Comparison of ENCODE assay signal across 31 mouse cellular contexts in the genomic region with DNA sequence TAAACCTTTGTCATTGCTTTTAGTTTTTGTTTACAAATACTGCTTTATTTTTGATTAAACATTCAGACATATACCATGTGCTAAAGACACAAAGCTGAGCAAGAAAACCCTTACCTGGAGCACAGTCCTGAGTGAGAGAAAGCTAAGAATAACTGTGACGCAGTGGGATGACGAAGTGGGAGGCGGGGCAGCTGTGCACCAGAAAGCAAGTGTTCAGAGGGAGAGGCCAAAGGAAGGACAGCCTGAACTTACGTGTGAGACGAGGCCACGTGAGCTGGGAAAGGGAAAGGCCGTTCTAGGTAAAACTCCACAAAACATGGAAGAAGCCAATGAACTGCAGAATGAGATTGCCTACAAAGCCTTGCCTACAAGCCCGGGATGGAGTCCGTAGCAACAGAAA. TPM values are rescaled to one million over a fixed set of nuclear protein-coding genes. Genes with fewer than 3 reads are reported as not detected.
DNase-seq lines count a peak whose midpoint lies in the region; ATAC-seq lines count a peak whose summit lies in the region.
"Had no signal": no experiment of that assay in that cellular context is flagged by ENCODE, and none has a peak within 500 bp of the region (broad histone marks: within the 10 kb centered on the region; RNA-seq: fewer than 3 reads in every experiment).

No protein-coding gene starts in this region.

- H3K36me3 ChIP-seq in midbrain, embryonic 11.5 days (ENCODE audit: control insufficient read depth, insufficient read depth, low read length), result peaks cover 2% of the 10 kb centered on the region; the same call in 1 of the 2 replicates
- peaks cover 20% of the 10 kb centered on the region for H3K36me3 ChIP-seq in midbrain, embryonic 16.5 days (ENCODE audit: control insufficient read depth, insufficient read depth, low read length)
- peaks cover 15% of the 10 kb centered on the region for H3K36me3 ChIP-seq in liver, embryonic 15.5 days (replicated peaks)
- H3K36me3 ChIP-seq in forebrain, embryonic 12.5 days (replicated peaks), result peaks cover 32% of the 10 kb centered on the region

- no peak overlapping the region for H3K27ac ChIP-seq in midbrain, embryonic 11.5 days (ENCODE audit: low read depth, low read length)
- H3K27ac ChIP-seq in midbrain, embryonic 16.5 days (ENCODE audit: low read length), result no peak overlapping the region
- H3K27ac ChIP-seq in liver, embryonic 15.5 days (replicated peaks), result peak overlapping the region; percentile 72; the same call in 1 of the 2 replicates
- H3K27ac ChIP-seq in forebrain, embryonic 12.5 days, result no peak overlapping the region
- H3K27ac ChIP-seq: embryonic facial prominence, embryonic 13.5 days; forebrain, embryonic 10.5 days; hindbrain, embryonic 14.5 days; macrophage; neural tube, embryonic 12.5 days had no signal

- no peaks in the 10 kb centered on the region for H3K27me3 ChIP-seq in midbrain, embryonic 11.5 days (ENCODE audit: control insufficient read depth, insufficient read depth, low read length)
- H3K27me3 ChIP-seq in midbrain, embryonic 16.5 days (ENCODE audit: control insufficient read depth, insufficient read depth, low read depth, low read length), result no peaks in the 10 kb centered on the region
- H3K27me3 ChIP-seq in liver, embryonic 15.5 days, result no peaks in the 10 kb centered on the region
- H3K27me3 ChIP-seq in forebrain, embryonic 12.5 days, result no peaks in the 10 kb centered on the region
- H3K27me3 ChIP-seq: embryonic facial prominence, embryonic 13.5 days; heart, embryonic 12.5 days; neural tube, embryonic 12.5 days; Patski had no signal

- no peak for DNase-seq in frontal cortex, postnatal 25 days (ENCODE audit: low spot score in 2 of 2)
- peak; percentile 72 for DNase-seq in midbrain, embryonic 11.5 days (ENCODE audit: low spot score, missing footprints)
- DNase-seq in thymus, postnatal 0 days (ENCODE audit: low spot score), result no peak
- DNase-seq in left cerebral cortex, postnatal 36 days (ENCODE audit: low spot score in 2 of 2), result no peak
- DNase-seq: adrenal gland, postnatal 25 days; cerebellum, adult 11-12 months; cerebellum, adult 9-11 months; forebrain, postnatal 0 days; gastrocnemius, postnatal 25 days; heart, adult 18-20 months; heart, postnatal 10 days; kidney, adult 9 months; kidney, postnatal 10 days; left cerebral cortex, postnatal 4 days; lung, adult 2 months; lung, postnatal 10 days; midbrain, embryonic 14.5 days; thymus, adult 18-20 months; thymus, postnatal 36 days had no signal

- H3K9me3 ChIP-seq in midbrain, embryonic 11.5 days (ENCODE audit: control insufficient read depth, low read length), result no peaks in the 10 kb centered on the region
- H3K9me3 ChIP-seq in midbrain, embryonic 16.5 days (replicated peaks; ENCODE audit: control insufficient read depth, low read length, poor library complexity, severe bottlenecking), result no peaks in the 10 kb centered on the region
- no peaks in the 10 kb centered on the region for H3K9me3 ChIP-seq in liver, embryonic 15.5 days (replicated peaks)
- H3K9me3 ChIP-seq in forebrain, embryonic 12.5 days, result no peaks in the 10 kb centered on the region
- H3K9me3 ChIP-seq: embryonic facial prominence, embryonic 13.5 days; forebrain, embryonic 10.5 days; heart, embryonic 12.5 days; neural tube, embryonic 12.5 days had no signal

- H3K9ac ChIP-seq in midbrain, embryonic 11.5 days (ENCODE audit: low read length), result no peak overlapping the region
- H3K9ac ChIP-seq in midbrain, embryonic 16.5 days (ENCODE audit: low read depth, low read length), result no peak overlapping the region
- H3K9ac ChIP-seq in liver, embryonic 15.5 days, result no peak overlapping the region
- H3K9ac ChIP-seq in forebrain, embryonic 12.5 days, result no peak overlapping the region
- H3K9ac ChIP-seq: embryonic facial prominence, embryonic 13.5 days; forebrain, postnatal 0 days; heart, embryonic 12.5 days; hindbrain, embryonic 14.5 days; neural tube, embryonic 12.5 days had no signal

- no peak overlapping the region for H3K4me3 ChIP-seq in midbrain, embryonic 11.5 days (ENCODE audit: low read depth, low read length)
- no peak overlapping the region for H3K4me3 ChIP-seq in midbrain, embryonic 16.5 days (ENCODE audit: low read depth, low read length)
- no peak overlapping the region for H3K4me3 ChIP-seq in liver, embryonic 15.5 days (replicated peaks)
- H3K4me3 ChIP-seq in forebrain, embryonic 12.5 days (replicated peaks), result no peak overlapping the region
- H3K4me3 ChIP-seq: embryonic facial prominence, embryonic 13.5 days; forebrain, embryonic 10.5 days; heart, embryonic 12.5 days; neural tube, embryonic 12.5 days had no signal

- no peaks in the 10 kb centered on the region for H3K4me1 ChIP-seq in midbrain, embryonic 11.5 days (ENCODE audit: control insufficient read depth, insufficient read depth, low read length)
- H3K4me1 ChIP-seq in midbrain, embryonic 16.5 days (ENCODE audit: control insufficient read depth, insufficient read depth, low read length), result no peaks in the 10 kb centered on the region
- peaks cover 27% of the 10 kb centered on the region for H3K4me1 ChIP-seq in liver, embryonic 15.5 days (replicated peaks)
- no peaks in the 10 kb centered on the region for H3K4me1 ChIP-seq in forebrain, embryonic 12.5 days
- H3K4me1 ChIP-seq: neural tube, embryonic 12.5 days had no signal

- H3K4me2 ChIP-seq in midbrain, embryonic 11.5 days, result no peak overlapping the region
- H3K4me2 ChIP-seq in midbrain, embryonic 16.5 days (ENCODE audit: low read length), result no peak overlapping the region
- no peak overlapping the region; the same call in 1 of the 2 replicates for H3K4me2 ChIP-seq in liver, embryonic 15.5 days
- H3K4me2 ChIP-seq in forebrain, embryonic 12.5 days, result no peak overlapping the region
- H3K4me2 ChIP-seq: embryonic facial prominence, embryonic 13.5 days; heart, embryonic 12.5 days; hindbrain, embryonic 14.5 days; neural tube, embryonic 12.5 days had no signal

- intact Hi-C loops in left cerebral cortex, postnatal 36 days (cut with DNase I), result loop anchor here (10.0 kb wide), 3 partner anchors 395 to 945 kb away; a partner anchor contains a TSS

- ATAC-seq in frontal cortex, adult (ENCODE audit: low TSS enrichment), result peak; percentile 60; the same call in 1 of the 2 replicates
- no peak for ATAC-seq in midbrain, embryonic 11.5 days (ENCODE audit: low FRiP score)
- ATAC-seq in midbrain, embryonic 16.5 days, result no peak
- ATAC-seq in liver, embryonic 15.5 days (ENCODE audit: insufficient read depth), result no peak
- ATAC-seq in forebrain, embryonic 12.5 days (ENCODE audit: low FRiP score), result no peak
- ATAC-seq: forebrain, postnatal 0 days; intestine, postnatal 0 days; Patski had no signal

- WGBS in midbrain, embryonic 11.5 days, result 92% methylated on average over 9 of the region's 9 CpGs
- 92% methylated on average over 9 of the region's 9 CpGs for WGBS in midbrain, embryonic 16.5 days
- 77% methylated on average over 9 of the region's 9 CpGs for WGBS in liver, embryonic 15.5 days (ENCODE audit: insufficient replicate concordance)
- 91% methylated on average over 9 of the region's 9 CpGs for WGBS in forebrain, embryonic 12.5 days

RNA-seq across cellular contexts. Expression of a gene that starts 7.1 kb away (rescaled TPM):
- 20.9 and 24.4 TPM in 2 replicates for polyA plus RNA-seq in midbrain, embryonic 11.5 days (2014; fragmentation: Nextera tagmentation; extraction: Ambion mirVana)
- polyA plus RNA-seq in midbrain, embryonic 16.5 days (2015; fragmentation: Nextera tagmentation; extraction: Ambion mirVana), result 19.9 and 20.2 TPM in 2 replicates
- polyA plus RNA-seq in liver, embryonic 15.5 days (2015; fragmentation: Nextera tagmentation; extraction: Ambion mirVana), result 6.4 and 6.6 TPM in 2 replicates
- polyA plus RNA-seq in forebrain, embryonic 12.5 days (2016; fragmentation: Nextera tagmentation; extraction: Ambion mirVana), result 19.3 and 19.6 TPM in 2 replicates
- polyA plus RNA-seq in thymus, postnatal 0 days (2015; fragmentation: Nextera tagmentation; extraction: Ambion mirVana), result 14.9 and 15.9 TPM in 2 replicates
- total RNA-seq in left cerebral cortex, postnatal 36 days (2021), result 10 to 100 TPM in 1 of 2 experiments, 1 to 10 TPM in 1; 9.8 to 10.1 TPM
